In genomic region chrX:168649336-168649735, GRCm38 (mm10) we compare ENCODE assay signal across 23 mouse cellular contexts.
"Had no signal": no experiment of that assay in that cellular context is flagged by ENCODE, and none has a peak within 500 bp of the region (broad histone marks: within the 10 kb centered on the region; RNA-seq: fewer than 3 reads in every experiment).

No protein-coding gene starts in this region.

- H3K4me3 ChIP-seq: heart, adult 2 months; heart, embryonic 13.5 days; heart, embryonic 15.5 days; hindbrain, embryonic 13.5 days; hindbrain, embryonic 15.5 days; kidney, embryonic 15.5 days; layer of hippocampus, adult 2 months; limb, embryonic 13.5 days; limb, embryonic 15.5 days; liver, embryonic 12.5 days had no signal

- ATAC-seq: hindbrain, postnatal 0 days; liver, embryonic 12.5 days had no signal

- DNase-seq: gastrocnemius, postnatal 14 days; gastrocnemius, postnatal 36 days; heart, adult 11 months; heart, adult 2 months; heart, postnatal 14 days; heart, postnatal 36 days; kidney, adult 11 months; kidney, adult 2 months; kidney, adult 9 months; kidney, postnatal 14 days; kidney, postnatal 36 days; layer of hippocampus, postnatal 36 days; left cerebral cortex, postnatal 4 days had no signal

- H3K4me1 ChIP-seq: heart, embryonic 13.5 days; heart, embryonic 15.5 days; hindbrain, embryonic 13.5 days; hindbrain, embryonic 15.5 days; kidney, embryonic 15.5 days; limb, embryonic 13.5 days; limb, embryonic 15.5 days; liver, embryonic 12.5 days had no signal
